Mouse (Mus musculus) limb, embryonic 14.5 days (tissue): Measurements from ENCODE around the gene Ubxn10. TPM values are rescaled to one million over a fixed set of nuclear protein-coding genes. Genes with fewer than 3 reads are reported as not detected.

Source experiments
- ATAC-seq: fragments of 200-750 bp; cut with Nextera tagmentation; 2 replicates; pipeline ENCODE4 v1.8.0; 2017; ENCODE audit warnings: low read depth, moderate number of reproducible peaks, moderate TSS enrichment; ENCODE audit not compliant: low FRiP score
- DNase-seq: peaks from one replicate; pipeline ENCODE4 v3.0.0-alpha.2; 2015; ENCODE audit warnings: low spot score
- H3K27ac ChIP-seq: fragments of 300-500 bp; sonication (generic); replicated peaks from 2 replicates; pipeline ENCODE4 v1.5.1; 2014; ENCODE audit warnings: low read depth, mild to moderate bottlenecking, low read length, moderate library complexity, mixed read lengths
- H3K27me3 ChIP-seq: fragments of 300-500 bp; sonication (generic); 2 replicates; pipeline ENCODE4 v1.6.1; 2014; ENCODE audit warnings: low read length, mixed read lengths; ENCODE audit not compliant: control insufficient read depth, insufficient read depth
- H3K36me3 ChIP-seq: fragments of 300-500 bp; sonication (generic); 2 replicates; pipeline ENCODE4 v1.6.1; 2014; ENCODE audit warnings: mild to moderate bottlenecking, low read length, moderate library complexity, mixed read lengths; ENCODE audit not compliant: control insufficient read depth, insufficient read depth
- H3K4me1 ChIP-seq: fragments of 300-500 bp; sonication (generic); 2 replicates; pipeline ENCODE4 v1.6.1; 2014; ENCODE audit warnings: antibody characterized with exemption, low read length, mixed read lengths; ENCODE audit not compliant: control insufficient read depth, insufficient read depth
- H3K4me2 ChIP-seq: fragments of 300-500 bp; sonication (generic); replicated peaks from 2 replicates; pipeline ENCODE4 v1.6.1; 2014; ENCODE audit warnings: low read depth, mild to moderate bottlenecking, low read length, moderate library complexity; ENCODE audit not compliant: severe bottlenecking
- H3K4me3 ChIP-seq: fragments of 300-500 bp; sonication (generic); replicated peaks from 2 replicates; pipeline ENCODE4 v1.5.1; 2014; ENCODE audit warnings: low read length
- H3K9ac ChIP-seq: fragments of 300-500 bp; sonication (generic); 2 replicates; pipeline ENCODE4 v1.6.1; 2014; ENCODE audit warnings: mild to moderate bottlenecking, low read depth, low read length, moderate library complexity; ENCODE audit not compliant: severe bottlenecking
- H3K9me3 ChIP-seq: fragments of 300-500 bp; sonication (generic); 2 replicates; pipeline ENCODE4 v1.6.1; 2016; ENCODE audit warnings: low read length; ENCODE audit not compliant: control insufficient read depth
- POLR2A ChIP-seq: fragments of 200-500 bp; IDR thresholded peaks from 2 replicates; pipeline ENCODE4 v1.8.0; 2012; ENCODE audit warnings: inconsistent platforms, mild to moderate bottlenecking, moderate library complexity, borderline replicate concordance; ENCODE audit not compliant: insufficient read depth, insufficient read length; ENCODE audit errors: extremely low read depth
- WGBS: fragments of 180-500 bp; shearing (Covaris S2); extraction: QIAGEN DNeasy Blood & Tissue Kit; methylation state at CpG from one replicate; pipeline ENCODE4 v1.1.7; 2014; 5-methylcytosine and 5-hydroxymethylcytosine counted together
- polyA plus RNA-seq, 2 experiments: library from polyadenylated mRNA; depleted of rRNA in 1 of 2; stranded (reverse) in 1 of 2; unstranded in 1 of 2; fragments of >200 nt; fragmentation: Nextera tagmentation in 1 of 2; extraction: Ambion mirVana in 1 of 2; gene quantifications; 2 replicates each; pipeline versions ENCODE4 v1.2.1 to v1.2.3; 2012 to 2014

The Ubxn10 gene
- polyA plus RNA-seq, 2 experiments: 0.88 to 1.0 TPM

GRCm38 (mm10) chr4:138714186-138714585, 22.8 kb downstream of the Ubxn10 start:
- WGBS: 74% methylated on average over 1 of the region's 1 CpGs

GRCm38 (mm10) chr4:138712621-138713020, 24.3 kb downstream of the Ubxn10 start:
- WGBS: 74% methylated on average over 8 of the region's 8 CpGs
- no peak for DNase-seq
- no peaks in the 10 kb centered on the region for H3K27me3 ChIP-seq
- H3K27ac ChIP-seq: no peak overlapping the region
- H3K4me1 ChIP-seq: no peaks in the 10 kb centered on the region
- no peak for ATAC-seq
- no peaks in the 10 kb centered on the region for H3K36me3 ChIP-seq
- no peak overlapping the region for H3K9ac ChIP-seq
- TF ChIP-seq POLR2A: no peak
- H3K9me3 ChIP-seq: no peaks in the 10 kb centered on the region
- no peak overlapping the region for H3K4me3 ChIP-seq
- no peak overlapping the region for H3K4me2 ChIP-seq

More at GRCm38 (mm10) chr4:138714186-138714585, 22.8 kb downstream of the Ubxn10 start:
- ATAC-seq: no peak
- no peak for TF ChIP-seq POLR2A
- Histone ChIP-seq H3K27me3 (no peaks in the 10 kb centered on the region), H3K9me3 (no peaks in the 10 kb centered on the region), H3K36me3 (no peaks in the 10 kb centered on the region), H3K4me1 (no peaks in the 10 kb centered on the region), H3K4me2 (no peak overlapping the region), H3K9ac (no peak overlapping the region), H3K27ac (no peak overlapping the region), H3K4me3 (no peak overlapping the region)
- DNase-seq: no peak

DNA sequence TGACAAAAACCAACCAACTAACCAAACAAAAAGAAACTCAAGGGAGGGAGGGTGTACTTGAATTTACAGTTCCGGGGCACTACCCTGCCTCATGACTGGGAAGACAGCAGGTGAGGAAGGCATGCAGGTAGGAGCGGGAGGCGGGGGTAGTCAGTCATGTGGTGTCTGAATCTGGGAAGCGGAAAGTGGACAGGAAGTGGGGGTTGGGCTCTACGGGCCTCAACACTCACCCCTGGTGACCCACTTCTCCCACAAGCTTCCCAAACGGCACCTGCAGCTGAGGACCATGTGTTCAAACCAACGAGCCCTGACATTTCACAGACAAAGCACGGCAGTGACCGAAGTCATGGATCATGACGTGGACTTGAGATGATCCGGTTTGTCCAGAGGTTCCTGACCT, 24.9 kb downstream of the Ubxn10 start:
- Histone ChIP-seq H3K4me1 (no peaks in the 10 kb centered on the region), H3K36me3 (no peaks in the 10 kb centered on the region), H3K27me3 (no peaks in the 10 kb centered on the region), H3K4me3 (no peak overlapping the region), H3K9me3 (no peaks in the 10 kb centered on the region), H3K4me2 (no peak overlapping the region), H3K27ac (no peak overlapping the region), H3K9ac (no peak overlapping the region)
- 82% methylated on average over 11 of the region's 11 CpGs for WGBS
- no peak for TF ChIP-seq POLR2A
- DNase-seq (no peak), ATAC-seq (no peak)

DNA sequence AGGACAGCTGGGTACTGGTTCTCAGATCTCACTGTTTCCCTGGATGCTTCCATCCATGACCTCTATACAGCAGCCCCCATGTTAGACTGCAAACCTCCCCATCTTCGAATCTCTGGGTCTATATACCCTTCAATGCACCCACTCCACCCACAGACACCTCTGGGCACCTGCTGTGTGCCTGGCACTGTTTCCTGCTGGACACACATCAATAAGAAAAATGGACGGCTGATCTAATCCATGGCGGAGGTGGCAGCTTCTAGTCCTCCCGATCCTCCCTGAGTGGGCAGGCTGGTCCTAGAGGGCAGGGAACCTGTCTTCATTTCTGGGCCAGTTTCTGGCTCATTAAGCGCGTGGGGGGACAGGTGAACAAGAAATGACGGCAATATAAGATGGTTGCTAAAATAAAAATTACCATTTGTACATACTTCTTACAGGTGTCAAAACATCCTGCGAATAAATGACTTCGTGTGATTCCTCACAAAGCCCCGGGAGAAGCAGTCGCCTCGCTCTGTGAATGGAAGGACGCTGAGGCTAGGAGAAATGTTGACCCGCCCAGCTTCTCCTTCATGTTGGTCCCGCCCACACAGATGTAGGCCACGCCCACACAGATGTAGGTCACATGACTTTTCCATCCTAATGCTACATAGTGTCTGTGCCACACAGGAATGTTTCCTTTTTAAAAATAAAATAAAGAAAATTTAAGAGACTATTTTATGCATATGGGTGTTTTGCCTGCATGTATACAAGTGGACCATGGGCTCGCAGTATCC, 25.7 kb downstream of the Ubxn10 start:
- 69% methylated on average over 17 of the region's 17 CpGs for WGBS
- H3K36me3 ChIP-seq: no peaks in the 10 kb centered on the region

DNA sequence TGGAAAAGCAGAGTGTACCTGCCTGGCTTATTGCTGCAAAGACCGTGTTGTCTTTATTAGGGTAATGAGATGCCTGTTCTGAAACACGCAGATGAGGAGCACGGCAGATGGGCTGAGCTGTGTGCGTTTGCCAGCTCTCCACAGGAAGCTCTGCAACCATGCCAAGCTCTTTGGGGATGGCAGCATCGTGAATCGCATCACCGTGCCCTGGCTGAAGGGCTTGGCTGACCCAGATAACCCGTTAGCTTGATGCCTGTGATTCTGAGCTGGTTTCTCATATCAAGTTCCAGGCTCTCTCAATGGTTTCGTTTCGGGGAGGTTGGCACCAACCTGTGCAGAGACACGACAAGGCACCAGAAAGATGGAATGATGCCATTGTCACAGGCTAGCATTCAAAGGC, 26.3 kb downstream of the Ubxn10 start:
- no peak for TF ChIP-seq POLR2A
- DNase-seq: no peak
- no peak for ATAC-seq
- H3K9ac ChIP-seq: no peak overlapping the region
- H3K4me2 ChIP-seq: no peak overlapping the region
- no peak overlapping the region for H3K4me3 ChIP-seq
- H3K9me3 ChIP-seq: no peaks in the 10 kb centered on the region
- WGBS: 84% methylated on average over 11 of the region's 11 CpGs
- H3K36me3 ChIP-seq: no peaks in the 10 kb centered on the region
- no peaks in the 10 kb centered on the region for H3K27me3 ChIP-seq
- no peaks in the 10 kb centered on the region for H3K4me1 ChIP-seq
- no peak overlapping the region for H3K27ac ChIP-seq

More for the DNA sequence above, 25.7 kb downstream of the Ubxn10 start:
- Histone ChIP-seq H3K4me2 (no peak overlapping the region), H3K27ac (no peak overlapping the region), H3K4me1 (no peaks in the 10 kb centered on the region), H3K9me3 (no peaks in the 10 kb centered on the region), H3K27me3 (no peaks in the 10 kb centered on the region), H3K4me3 (no peak overlapping the region), H3K9ac (no peak overlapping the region)
- ATAC-seq: no peak
- TF ChIP-seq POLR2A: no peak
- DNase-seq: no peak
